Mouse (Mus musculus) E14TG2a.4 (cell line): ENCODE measurements around the gene Aars2.

Experiments
- CTCF ChIP-seq: conservative IDR thresholded peaks from 2 replicates; pipeline ENCODE4 v1.5.1; 2014; ENCODE audit warnings: low read length
- NANOG ChIP-seq: IDR thresholded peaks from 2 replicates; pipeline ENCODE4 v1.6.1; 2014; ENCODE audit warnings: borderline replicate concordance, low read length, mixed read lengths
- POU5F1 ChIP-seq: IDR thresholded peaks from 2 replicates; pipeline ENCODE4 v1.6.1; 2014; ENCODE audit warnings: low read length, borderline replicate concordance

GRCm38 (mm10) chr17:45544873-45545277, 38.2 kb downstream of the Aars2 start:
- TF ChIP-seq CTCF (no peak), NANOG (no peak), POU5F1 (no peak)
